Mouse (Mus musculus) brain, embryonic 18.5 days (tissue): Measurements from ENCODE around the gene Ssb.
A peak's percentile ranks its signal among the peaks of the same experiment; 100 is the strongest.
"Not testable (repeated sequence)": the region's sequence is repeated elsewhere in the genome, so short reads cannot be mapped to it uniquely, and the experiment has no call there.

Experiments
- DNase-seq: peaks from one replicate; pipeline ENCODE4 v3.0.0-alpha.2; 2012; ENCODE audit warnings: low read depth, low spot score

Gene Ssb

DNA sequence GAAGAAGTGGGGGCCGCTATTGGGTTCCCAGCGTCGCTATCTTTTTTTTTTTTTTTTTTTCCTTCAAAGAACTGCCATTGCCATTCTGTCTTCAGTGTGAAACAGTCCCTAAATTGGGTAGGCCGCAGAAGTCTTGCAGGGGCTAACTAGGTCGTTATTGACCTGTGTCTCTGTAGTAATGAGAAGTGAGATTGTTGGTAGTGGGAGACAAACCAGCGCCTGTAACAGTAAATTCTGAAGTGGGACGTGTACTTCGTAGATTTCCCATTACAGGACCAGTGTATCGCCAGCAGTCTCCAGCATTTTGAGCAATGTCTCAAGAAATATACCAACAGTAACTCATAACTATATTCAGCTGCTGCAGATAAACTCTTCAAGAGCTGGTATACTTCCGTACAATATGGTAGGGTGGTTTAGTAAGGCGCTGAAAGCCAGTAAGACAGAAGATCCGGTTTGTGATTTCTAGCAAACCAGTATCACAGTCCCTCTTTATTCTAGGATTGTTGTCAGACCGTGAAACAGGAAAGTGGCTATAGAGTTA is 825 bp downstream of the Ssb start:
- no peak for DNase-seq

DNA sequence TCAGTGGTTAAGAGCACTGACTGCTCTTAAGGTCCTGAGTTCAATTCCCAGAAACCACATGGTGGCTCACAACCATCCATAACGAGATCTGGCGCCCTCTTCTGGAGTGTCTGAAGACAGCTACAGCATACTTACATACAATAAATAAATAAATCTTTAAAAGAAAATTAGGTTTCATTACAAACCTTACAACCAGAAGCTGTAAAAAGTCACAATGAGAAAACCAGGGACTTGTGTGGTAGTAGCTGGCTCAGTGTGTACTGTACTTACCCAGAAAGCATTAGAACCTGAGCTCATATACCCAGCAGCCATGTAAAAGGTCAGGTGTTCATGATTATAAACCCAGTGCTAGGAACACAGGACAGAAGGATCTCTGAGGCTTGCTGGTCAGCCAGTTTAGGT is 22.6 kb downstream of the Ssb start:
- DNase-seq: no peak

DNA sequence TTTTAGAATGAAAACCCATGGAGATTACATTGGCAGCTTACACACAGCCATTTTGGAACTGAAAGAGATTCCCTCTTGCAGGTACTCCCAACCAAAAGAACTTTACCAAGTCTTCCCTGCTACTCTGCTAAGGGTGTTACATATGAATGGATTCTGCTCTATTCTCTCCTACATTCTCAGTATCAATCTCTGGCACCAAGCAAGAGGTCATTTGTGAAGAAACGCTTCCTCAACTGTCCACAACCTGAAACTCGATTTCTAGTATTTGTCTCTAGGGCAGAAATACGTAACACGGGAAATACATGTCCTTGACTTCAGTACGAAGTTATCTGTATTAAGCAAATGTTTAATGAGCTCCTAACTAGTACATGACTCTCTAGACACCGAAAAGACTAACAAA is 23.2 kb downstream of the Ssb start:
- no peak for DNase-seq

DNA sequence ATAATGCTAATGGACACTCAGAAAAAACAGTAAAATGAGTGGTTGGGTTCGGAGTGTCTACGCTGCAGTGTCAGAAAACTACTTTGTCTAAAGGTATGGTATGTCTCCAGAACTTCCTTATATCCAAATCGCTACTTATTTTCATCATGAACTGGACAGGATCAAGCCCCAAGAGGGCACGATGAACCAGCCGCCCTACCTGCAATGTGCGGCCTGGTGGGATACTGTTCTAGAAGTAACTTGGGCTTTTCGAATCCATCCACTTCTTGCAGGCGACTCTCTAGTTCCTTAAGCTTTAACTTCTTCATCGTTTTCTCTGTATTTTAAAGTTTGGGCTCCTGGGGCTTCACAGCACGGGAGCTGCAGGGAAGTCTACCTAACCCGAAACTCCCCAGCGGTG is 23.7 kb downstream of the Ssb start:
- DNase-seq: no peak

DNA sequence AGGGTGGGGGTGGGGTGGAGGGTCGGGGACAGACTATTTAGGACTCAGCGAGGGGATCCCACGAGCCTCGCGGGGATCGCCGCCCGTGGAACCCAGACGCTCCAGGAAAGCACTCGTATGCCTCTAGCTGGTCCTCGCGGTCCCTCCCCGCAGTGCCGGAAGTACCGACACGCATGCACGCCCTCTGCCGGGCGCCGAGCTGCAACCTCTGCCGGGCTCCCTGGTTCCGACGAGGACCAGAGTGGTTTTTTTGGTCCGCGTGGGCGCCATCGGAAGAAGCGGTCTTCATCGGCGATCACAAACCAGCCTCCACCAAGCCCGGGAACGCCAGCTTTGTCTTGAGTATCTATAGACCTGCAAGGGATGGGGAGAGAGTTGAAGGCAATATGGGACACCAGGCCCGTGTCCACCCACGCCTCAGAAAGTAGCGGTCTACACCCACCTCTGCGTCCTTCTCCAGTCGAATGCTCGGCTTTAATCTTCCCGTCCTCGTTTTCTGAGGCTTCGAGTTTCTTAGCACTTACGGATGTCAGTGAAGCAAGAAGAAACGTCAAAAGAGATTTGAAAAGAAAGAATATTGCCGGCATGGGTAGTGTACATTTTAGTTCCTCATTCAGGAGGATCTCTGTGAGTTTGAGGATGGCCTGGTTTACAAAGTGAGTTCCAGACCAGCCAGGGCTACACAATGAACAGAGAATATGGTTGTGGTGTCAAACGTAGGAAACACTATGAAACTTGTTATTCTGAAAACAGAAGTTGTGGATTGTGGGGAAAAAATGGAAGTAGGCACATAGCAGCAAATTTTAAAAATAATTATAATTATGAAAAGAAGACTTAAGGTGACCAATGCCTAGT is 24.3 kb downstream of the Ssb start, which contains the start of gene Mettl5:
Mettl5 (minus strand) TSS at position 165 of the 855 bp plus-strand sequence.
- DNase-seq: peak; percentile 58

DNA sequence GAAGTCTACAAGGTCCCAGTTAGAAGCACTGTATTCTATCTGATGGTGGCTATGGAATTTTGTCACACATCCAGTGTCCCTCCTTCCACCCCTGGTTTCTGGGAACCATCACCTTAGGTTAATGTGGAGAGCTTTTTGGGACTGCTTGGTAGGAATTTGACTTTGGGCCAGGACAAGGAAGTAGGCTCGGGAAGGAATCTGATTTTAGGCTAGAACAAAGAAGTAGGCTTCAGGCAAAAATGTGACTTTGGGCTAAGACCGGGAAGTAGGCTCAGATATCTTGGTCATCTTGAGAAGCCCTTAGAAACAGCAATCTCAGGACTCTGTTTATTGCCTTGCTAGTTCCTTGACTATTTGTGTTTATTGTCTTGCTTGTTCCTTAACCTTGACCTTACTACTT is 27.6 kb downstream of the Ssb start:
- no peak for DNase-seq

DNA sequence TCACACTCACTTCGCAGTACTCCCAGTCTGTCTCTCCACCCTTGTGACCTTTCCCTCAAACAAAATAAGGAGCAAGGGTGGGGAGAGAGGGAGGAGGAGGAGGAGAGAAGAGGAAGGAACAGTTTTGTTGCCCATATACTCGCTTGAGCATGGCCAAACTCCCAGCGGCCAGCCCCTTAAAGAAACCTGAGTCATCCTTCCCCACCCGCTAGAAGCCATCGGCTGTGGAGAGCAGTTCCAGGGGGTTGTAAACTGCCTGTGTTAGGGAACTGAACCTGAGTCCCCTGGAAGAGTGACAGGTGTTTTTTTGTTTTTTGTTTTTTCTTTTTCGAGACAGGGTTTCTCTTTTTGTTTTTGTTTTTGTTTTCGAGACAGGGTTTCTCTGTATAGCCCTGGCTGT is 29.5 kb downstream of the Ssb start:
- DNase-seq: no peak

DNA sequence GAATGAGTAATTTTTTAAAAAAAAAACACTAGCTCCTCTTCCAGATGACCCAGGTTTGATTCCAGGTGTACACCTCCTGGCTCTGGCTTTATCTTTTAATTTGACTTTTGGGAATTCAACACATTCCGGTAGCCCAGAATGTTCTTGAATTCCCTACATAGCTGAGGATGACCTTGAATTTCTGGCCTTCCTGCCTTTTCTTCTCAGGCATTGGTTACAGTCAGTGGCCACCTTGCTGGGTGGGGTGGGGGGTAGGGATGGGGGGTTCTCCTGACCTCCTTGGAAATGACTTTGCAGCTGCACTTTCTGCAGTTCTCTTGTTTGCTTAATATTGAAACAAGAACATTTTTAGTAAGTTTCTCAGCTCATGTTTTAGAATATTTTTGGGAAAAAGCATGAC is 31.8 kb downstream of the Ssb start:
- DNase-seq: no peak

DNA sequence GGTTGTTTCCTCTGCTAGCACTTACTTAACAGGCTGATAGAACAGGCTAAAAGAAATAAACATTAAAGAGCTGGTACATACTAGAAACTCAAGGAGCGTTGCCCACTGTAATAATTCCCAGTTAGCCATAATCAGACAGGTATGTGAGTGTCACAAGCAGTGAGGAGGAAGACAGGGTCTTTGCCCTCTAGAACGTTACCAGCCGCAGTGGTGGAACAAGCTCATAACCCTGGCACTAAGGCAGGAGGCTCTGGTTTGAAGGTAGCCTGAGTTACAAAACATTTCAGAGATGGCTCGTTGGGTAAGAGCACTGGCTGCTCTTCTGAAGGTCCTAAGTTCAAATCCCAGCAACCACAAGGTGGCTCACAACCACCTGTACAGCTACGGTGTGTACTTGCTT is 32.5 kb downstream of the Ssb start:
- no peak for DNase-seq

DNA sequence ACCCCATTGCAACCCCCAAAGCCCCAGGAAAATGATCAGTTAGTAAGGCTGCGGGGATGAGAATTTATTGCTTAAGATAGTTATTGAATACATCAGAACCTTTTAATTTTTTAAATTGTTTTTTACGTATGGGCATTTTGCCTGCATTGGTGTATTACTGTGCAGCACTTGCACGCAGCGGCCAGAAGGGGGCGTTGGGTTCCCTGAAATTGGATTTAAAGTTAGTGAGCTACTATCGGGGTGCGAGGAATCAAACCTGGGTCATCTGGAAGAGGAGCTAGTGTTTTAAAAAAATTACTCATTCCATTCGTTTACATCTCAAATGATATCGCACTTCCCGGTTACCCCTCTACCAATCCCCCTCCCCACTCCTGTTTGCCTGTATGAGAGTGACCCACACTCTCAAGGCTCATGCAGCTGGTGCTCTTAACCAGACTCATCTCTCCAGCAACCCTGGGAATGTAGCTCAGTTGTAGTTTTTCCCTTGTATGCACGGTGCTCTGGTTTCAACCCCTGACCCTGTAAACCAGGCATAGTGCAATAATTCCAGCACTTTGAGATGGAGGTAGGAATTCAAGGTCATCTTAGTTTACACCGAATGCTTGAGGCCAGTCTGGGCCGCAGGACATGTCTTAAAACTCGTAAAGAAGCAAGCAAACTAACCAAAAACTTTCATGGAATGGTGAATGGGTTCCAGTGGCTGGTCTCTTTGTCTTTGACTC is 34.3 kb downstream of the Ssb start:
- DNase-seq: no peak

DNA sequence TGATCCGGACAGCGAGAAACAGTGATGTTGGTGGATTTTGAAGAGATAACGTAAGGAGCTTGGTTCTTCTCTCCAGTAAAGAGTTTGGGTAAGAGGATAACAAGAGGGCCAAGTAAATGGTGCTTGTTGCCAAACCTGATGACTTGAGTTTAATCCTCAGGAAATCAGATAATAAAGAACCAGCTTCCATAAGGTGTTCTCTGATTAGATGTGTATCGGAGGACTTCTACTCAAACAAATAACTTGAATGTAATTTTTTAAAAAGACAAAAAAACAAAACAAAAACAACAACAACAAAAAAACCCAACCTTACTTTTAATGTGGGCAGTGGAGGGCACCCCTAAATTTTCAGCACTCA is 34.8 kb downstream of the Ssb start:
- no peak for DNase-seq

DNA sequence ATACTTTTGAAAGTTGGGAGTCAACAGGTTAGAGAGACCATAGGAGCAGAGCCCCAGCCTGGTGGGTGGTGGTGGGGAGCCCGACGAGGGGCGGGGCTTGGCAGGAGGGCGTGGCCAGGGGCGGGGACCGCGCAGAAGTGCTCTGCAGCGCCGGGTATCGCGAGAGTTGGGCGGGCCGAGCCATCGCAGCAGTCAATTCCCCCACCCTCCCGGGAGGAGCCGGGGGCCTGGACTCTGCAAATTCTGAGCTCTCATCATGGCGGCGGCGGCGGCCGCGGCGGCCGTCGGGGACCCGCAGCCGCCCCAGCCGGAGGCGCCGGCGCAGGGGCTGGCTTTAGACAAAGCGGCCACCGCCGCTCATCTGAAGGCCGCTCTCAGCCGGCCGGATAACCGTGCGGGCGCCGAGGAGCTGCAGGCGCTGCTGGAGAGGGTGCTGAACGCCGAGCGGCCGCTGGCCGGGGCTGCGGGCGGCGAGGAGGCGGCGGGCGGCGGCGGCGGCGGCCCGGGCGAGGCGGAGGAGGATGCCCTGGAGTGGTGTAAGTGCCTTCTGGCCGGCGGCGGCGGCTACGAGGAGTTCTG is 35.8 kb downstream of the Ssb start, which contains the start of gene Ubr3:
Ubr3 (plus strand) TSS at position 208 of the 579 bp plus-strand sequence.
- peak; percentile 86 for DNase-seq

DNA sequence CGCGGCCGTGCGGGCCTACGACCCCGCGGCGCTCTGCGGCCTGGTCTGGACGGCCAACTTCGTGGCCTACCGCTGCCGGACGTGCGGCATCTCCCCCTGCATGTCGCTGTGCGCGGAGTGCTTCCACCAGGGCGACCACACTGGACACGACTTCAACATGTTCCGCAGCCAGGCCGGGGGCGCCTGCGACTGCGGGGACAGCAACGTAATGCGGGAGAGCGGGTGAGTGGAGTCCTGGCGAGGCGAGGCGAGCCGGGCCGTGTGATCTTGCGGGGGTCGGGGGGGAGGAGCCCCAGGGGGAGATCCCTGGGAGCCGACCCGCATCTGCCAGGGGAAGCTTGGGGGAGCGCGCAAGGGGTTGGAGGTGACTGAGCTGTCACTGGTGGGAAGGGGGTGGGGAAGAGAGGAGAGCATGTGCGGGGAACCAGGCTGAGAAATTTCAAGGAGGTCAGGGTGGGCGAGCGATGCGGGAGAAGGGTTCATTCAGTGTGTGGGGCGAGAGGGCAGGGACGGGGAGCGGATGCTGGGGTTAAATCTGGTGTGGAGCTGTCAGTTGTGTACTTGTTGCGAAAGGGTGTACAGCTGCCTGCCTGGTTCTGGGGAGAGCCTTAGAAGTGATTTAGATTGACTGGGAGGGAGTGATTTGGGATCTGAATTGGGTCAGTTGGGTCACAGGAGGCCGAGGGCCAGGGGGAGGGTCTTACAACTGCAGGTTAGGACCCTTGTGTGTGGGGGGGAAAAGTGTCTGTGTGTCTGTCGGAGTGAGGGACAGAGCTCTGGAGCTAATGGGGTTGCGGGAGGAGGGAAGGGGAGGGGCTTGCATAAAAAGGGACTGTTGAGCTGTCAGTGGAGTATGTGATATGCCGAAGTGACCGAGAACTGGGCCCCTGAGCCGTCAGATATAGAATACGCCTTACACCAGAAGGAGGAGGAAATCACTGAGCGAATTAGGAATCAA is 36.5 kb downstream of the Ssb start:
- no peak for DNase-seq

DNA sequence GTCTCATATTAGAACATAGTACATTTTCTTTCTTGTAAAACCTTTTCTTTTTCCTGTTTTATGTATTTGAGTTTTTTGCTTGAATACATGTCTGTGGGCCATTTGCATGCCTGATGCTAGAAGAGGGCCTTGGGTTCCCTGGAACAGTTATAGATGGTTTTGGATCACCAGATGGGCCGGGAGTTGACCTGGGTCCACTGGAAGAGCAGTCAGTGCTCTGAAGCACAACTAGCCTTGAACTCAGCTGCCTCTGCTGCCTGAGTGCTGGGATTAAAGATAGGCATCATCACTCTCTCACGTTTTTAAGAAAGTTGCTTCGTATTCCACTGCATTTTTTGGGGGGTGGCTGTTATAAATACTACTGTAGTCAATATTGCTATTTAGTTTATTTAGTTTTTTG is 42.2 kb downstream of the Ssb start:
- DNase-seq: no peak

DNA sequence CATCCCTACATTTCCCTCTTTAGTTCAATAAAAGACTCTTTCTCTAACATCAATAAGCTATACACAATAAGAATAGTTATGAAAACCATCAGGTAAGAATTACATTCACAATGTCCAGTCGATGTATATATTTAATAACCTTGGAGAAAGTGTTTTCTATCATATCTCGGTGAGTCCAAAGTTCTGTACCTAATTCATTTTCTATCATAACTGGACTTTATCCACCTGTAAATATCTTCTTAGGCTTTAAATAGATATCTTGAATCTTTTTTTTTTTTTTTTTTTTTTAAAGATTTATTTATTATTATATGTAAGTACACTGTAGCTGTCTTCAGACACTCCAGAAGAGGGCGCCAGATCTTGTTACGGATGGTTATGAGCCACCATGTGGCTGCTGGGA is 46.0 kb downstream of the Ssb start:
- DNase-seq: not testable (repeated sequence)

DNA sequence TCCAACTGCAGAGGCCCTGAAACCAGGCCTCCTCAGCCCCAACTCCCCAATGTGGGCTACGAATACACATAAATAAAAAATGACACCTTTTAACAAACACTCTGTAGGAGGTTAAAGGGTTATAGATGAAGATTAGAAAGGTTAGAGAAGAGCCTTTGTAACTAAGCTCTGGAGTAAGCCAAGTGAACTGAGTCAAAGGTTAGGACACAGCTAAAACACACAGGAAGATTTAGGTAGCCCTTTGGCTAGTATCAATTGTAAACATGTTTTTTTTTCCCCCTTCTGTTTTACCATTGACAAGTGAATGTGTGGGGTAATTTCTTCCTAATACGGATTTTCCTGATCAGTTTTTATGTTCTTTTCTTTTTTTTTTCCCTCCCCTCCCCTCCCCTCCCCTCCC is 51.4 kb downstream of the Ssb start:
- no peak for DNase-seq

DNA sequence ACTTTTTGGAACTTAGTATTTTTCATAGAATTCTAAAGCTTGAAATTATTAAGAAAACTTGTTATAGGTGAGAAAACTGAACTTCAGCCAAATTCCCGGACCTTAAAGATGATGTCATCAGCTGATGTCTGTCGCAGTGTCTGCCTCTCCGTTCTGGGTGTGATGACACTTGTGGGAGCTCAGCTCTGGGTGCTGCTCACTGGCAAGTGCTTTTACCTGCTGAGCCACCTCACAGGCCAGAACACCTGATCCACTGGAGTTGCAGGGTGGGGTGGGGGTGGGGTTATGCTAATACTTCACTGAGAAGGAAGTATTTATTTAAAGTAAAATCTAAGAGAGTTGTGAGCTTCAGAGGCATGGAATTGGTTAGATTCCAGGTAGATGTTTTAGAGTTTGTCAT is 55.9 kb downstream of the Ssb start:
- DNase-seq: no peak
